Mouse (Mus musculus): ENCODE measurements around the gene Eps8.

GRCm38 (mm10) chr6:137681000-137681399 lies 26.3 kb upstream of the Eps8 start:
- TF ChIP-seq CTCF (IDR thresholded peaks at IDR 0.05; ENCODE audit: low read depth, low read length) (no peak), EP300 (IDR thresholded peaks at IDR 0.05; ENCODE audit: insufficient read depth, low read depth, low read length) (no peak)

Data from ES-Bruce4 (cell line).